ENCODE assay signal across 9 mouse cellular contexts in the genomic region with DNA sequence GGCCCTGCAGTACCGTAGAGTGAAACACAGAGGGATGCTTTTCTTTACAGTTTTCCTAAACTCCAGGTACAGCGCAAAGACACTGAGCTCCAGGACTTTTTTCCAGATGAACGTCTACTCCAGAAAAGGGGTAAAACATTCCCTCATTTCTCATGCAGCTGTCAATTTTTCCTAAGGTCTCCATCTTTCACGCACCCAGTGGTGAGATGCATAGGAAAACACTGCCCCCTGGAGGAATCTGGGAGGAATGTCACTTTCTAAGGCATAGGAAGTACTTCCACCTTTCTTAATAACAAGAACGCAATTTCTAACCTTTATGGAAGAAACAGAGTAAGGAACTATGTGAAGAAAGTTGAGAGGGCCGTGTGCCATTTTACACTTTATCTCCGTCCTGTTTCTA.
A peak's percentile ranks its signal among the peaks of the same experiment; 100 is the strongest.
DNase-seq lines count a peak whose midpoint lies in the region; ATAC-seq and TF ChIP-seq lines count a peak whose summit lies in the region.
"Had no signal": no experiment of that assay in that cellular context is flagged by ENCODE, and none has a peak within 500 bp of the region (broad histone marks: within the 10 kb centered on the region; RNA-seq: fewer than 3 reads in every experiment).

No protein-coding gene starts in this region.

- H3K9me3 ChIP-seq in neural tube, embryonic 15.5 days (replicated peaks): no peaks in the 10 kb centered on the region
- no peaks in the 10 kb centered on the region for H3K9me3 ChIP-seq in stomach, postnatal 0 days (ENCODE audit: control insufficient read depth, low read length)
- H3K9me3 ChIP-seq: midbrain, embryonic 12.5 days had no signal

- DNase-seq in frontal cortex, postnatal 25 days (ENCODE audit: low spot score in 2 of 2): no peak
- peak; percentile 26 for DNase-seq in neural tube, embryonic 10.5 days (ENCODE audit: extremely low spot score, low spot score)
- peak; percentile 82 for DNase-seq in embryo, embryonic 10.5 days (ENCODE audit: low spot score)
- DNase-seq in left cerebral cortex, postnatal 25 days (ENCODE audit: low spot score in 2 of 2): peak; percentile 38 to 54
- no peak for DNase-seq in stomach, postnatal 0 days (ENCODE audit: low spot score)
- DNase-seq in gastrocnemius, adult 18-20 months (ENCODE audit: low spot score): no peak

- no peaks in the 10 kb centered on the region for H3K27me3 ChIP-seq in neural tube, embryonic 15.5 days (replicated peaks)
- H3K27me3 ChIP-seq in stomach, postnatal 0 days (ENCODE audit: control insufficient read depth, insufficient read depth, low read length): no peaks in the 10 kb centered on the region
- H3K27me3 ChIP-seq: midbrain, embryonic 12.5 days had no signal

- H3K4me3 ChIP-seq in neural tube, embryonic 15.5 days (replicated peaks): no peak overlapping the region
- no peak overlapping the region for H3K4me3 ChIP-seq in stomach, postnatal 0 days (ENCODE audit: low read depth, low read length)
- H3K4me3 ChIP-seq: midbrain, embryonic 12.5 days had no signal

- ATAC-seq in frontal cortex, adult (ENCODE audit: low TSS enrichment): peak; percentile 79
- no peak for ATAC-seq in neural tube, embryonic 15.5 days (ENCODE audit: low FRiP score)
- ATAC-seq in stomach, postnatal 0 days (ENCODE audit: low FRiP score, low TSS enrichment): no peak

- H3K4me2 ChIP-seq in neural tube, embryonic 15.5 days: no peak overlapping the region
- H3K4me2 ChIP-seq in stomach, postnatal 0 days (replicated peaks; ENCODE audit: low read depth): no peak overlapping the region
- H3K4me2 ChIP-seq: midbrain, embryonic 12.5 days had no signal

- H3K27ac ChIP-seq in neural tube, embryonic 15.5 days (replicated peaks): no peak overlapping the region
- H3K27ac ChIP-seq in stomach, postnatal 0 days (replicated peaks): no peak overlapping the region
- H3K27ac ChIP-seq: midbrain, embryonic 12.5 days had no signal

- intact Hi-C loops in left cerebral cortex, postnatal 25 days (cut with DNase I): loop anchor here (10.0 kb wide), 2 partner anchors 1654 to 1894 kb away; no protein-coding TSS in a partner anchor

- H3K36me3 ChIP-seq in neural tube, embryonic 15.5 days: no peaks in the 10 kb centered on the region
- H3K36me3 ChIP-seq in stomach, postnatal 0 days (ENCODE audit: control insufficient read depth, insufficient read depth, low read length): no peaks in the 10 kb centered on the region
- H3K36me3 ChIP-seq: midbrain, embryonic 12.5 days had no signal

- 46% methylated on average over 7 of the region's 7 CpGs for WGBS in neural tube, embryonic 15.5 days
- WGBS in stomach, postnatal 0 days: 51% methylated on average over 7 of the region's 7 CpGs

- no peak for TF ChIP-seq EP300 in stomach, postnatal 0 days (optimal IDR thresholded peaks at IDR 0.05)

- no peaks in the 10 kb centered on the region for H3K4me1 ChIP-seq in neural tube, embryonic 15.5 days
- H3K4me1 ChIP-seq in stomach, postnatal 0 days (replicated peaks; ENCODE audit: control insufficient read depth, insufficient read depth): no peaks in the 10 kb centered on the region
- H3K4me1 ChIP-seq: midbrain, embryonic 12.5 days had no signal

- peak; percentile 83 for TF ChIP-seq CTCF in stomach, postnatal 0 days (IDR thresholded peaks at IDR 0.05; ENCODE audit: low read depth)

- H3K9ac ChIP-seq in neural tube, embryonic 15.5 days (replicated peaks): no peak overlapping the region
- no peak overlapping the region for H3K9ac ChIP-seq in stomach, postnatal 0 days (ENCODE audit: low read length)
- H3K9ac ChIP-seq: midbrain, embryonic 12.5 days had no signal

Comparison
In these comparisons a context has a peak if more than half of its experiments do, and no peak if none do; other contexts are left out.
1. DNase-seq: peak in neural tube, embryonic 10.5 days (single experiment), embryo, embryonic 10.5 days (single experiment) and left cerebral cortex, postnatal 25 days (2 of 2); none in frontal cortex, postnatal 25 days (0 of 2), stomach, postnatal 0 days (single experiment) and gastrocnemius, adult 18-20 months (single experiment).